Mouse (Mus musculus) hindbrain, embryonic 14.5 days (tissue): ENCODE measurements around the gene AL607142.1. TPM values are rescaled to one million over a fixed set of nuclear protein-coding genes. Genes with fewer than 3 reads are reported as not detected.

Experiments
- ATAC-seq: fragments of 200-750 bp; cut with Nextera tagmentation; 2 replicates; pipeline ENCODE4 v1.8.0; 2017; ENCODE audit warnings: moderate number of reproducible peaks, mild to moderate bottlenecking, moderate TSS enrichment, moderate library complexity; ENCODE audit not compliant: low FRiP score
- DNase-seq: peaks from one replicate; pipeline ENCODE4 v3.0.0-alpha.2; 2015; ENCODE audit warnings: low spot score
- H3K27ac ChIP-seq: fragments of 300-500 bp; sonication (generic); 2 replicates; pipeline ENCODE4 v1.5.1; 2014; ENCODE audit warnings: mild to moderate bottlenecking, moderate library complexity
- H3K27me3 ChIP-seq: fragments of 300-500 bp; sonication (generic); 2 replicates; pipeline ENCODE4 v1.6.1; 2014; ENCODE audit warnings: mild to moderate bottlenecking, low read length, mixed read lengths; ENCODE audit not compliant: control insufficient read depth, insufficient read depth
- H3K36me3 ChIP-seq: fragments of 300-500 bp; sonication (generic); replicated peaks from 2 replicates; pipeline ENCODE4 v1.6.1; 2014; ENCODE audit not compliant: control insufficient read depth, insufficient read depth
- H3K4me1 ChIP-seq: fragments of 300-500 bp; sonication (generic); replicated peaks from 2 replicates; pipeline ENCODE4 v1.6.1; 2014; ENCODE audit warnings: antibody characterized with exemption, low read length, mixed read lengths; ENCODE audit not compliant: control insufficient read depth, insufficient read depth
- H3K4me2 ChIP-seq: fragments of 300-500 bp; sonication (generic); replicated peaks from 2 replicates; pipeline ENCODE4 v1.6.1; 2014; ENCODE audit warnings: mild to moderate bottlenecking, moderate library complexity
- H3K4me3 ChIP-seq: fragments of 300-500 bp; sonication (generic); replicated peaks from 2 replicates; pipeline ENCODE4 v1.5.1; 2014; ENCODE audit warnings: mild to moderate bottlenecking, low read length
- H3K9ac ChIP-seq: fragments of 300-500 bp; sonication (generic); 2 replicates; pipeline ENCODE4 v1.6.1; 2014
- H3K9me3 ChIP-seq: fragments of 300-500 bp; sonication (generic); 2 replicates; pipeline ENCODE4 v1.6.1; 2016; ENCODE audit warnings: low read length; ENCODE audit not compliant: control insufficient read depth
- WGBS: fragments of 180-500 bp; shearing (Covaris S2); extraction: QIAGEN DNeasy Blood & Tissue Kit; methylation state at CpG from one replicate; pipeline ENCODE4 v1.1.7; 2014; 5-methylcytosine and 5-hydroxymethylcytosine counted together
- polyA plus RNA-seq: library from polyadenylated mRNA; unstranded; fragments of >200 nt; fragmentation: Nextera tagmentation; extraction: Ambion mirVana; gene quantifications from 2 replicates; pipeline ENCODE4 v1.2.1, GENCODE M21; 2014

AL607142.1 gene
- polyA plus RNA-seq, 1 experiment from 2014 or later = not detected

DNA sequence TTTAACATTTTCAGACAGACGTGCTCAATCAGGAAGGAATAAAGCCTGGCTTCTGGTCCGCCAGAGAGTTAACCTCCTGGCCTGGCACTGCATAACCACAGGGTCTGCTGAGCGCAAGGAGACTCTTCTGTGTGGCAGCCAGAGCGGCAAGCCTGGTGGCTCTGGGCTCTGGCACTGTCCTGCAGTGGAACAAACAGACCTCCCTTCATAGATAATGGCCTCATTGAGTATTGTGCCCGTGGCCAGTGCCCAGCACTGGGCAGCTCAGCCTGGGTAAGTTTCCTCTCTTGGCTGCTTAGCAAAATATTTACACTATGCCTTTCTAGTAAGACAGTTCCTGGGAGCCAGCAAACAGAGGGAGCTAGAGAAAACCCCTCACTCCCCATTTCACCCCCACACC is 9.3 kb downstream of the AL607142.1 start:
- DNase-seq (peak; percentile 34), ATAC-seq (peak; percentile 82; the same call in 1 of the 2 replicates)
- Histone ChIP-seq H3K27me3 (no peaks in the 10 kb centered on the region), H3K4me1 (no peaks in the 10 kb centered on the region), H3K36me3 (no peaks in the 10 kb centered on the region), H3K9ac (no peak overlapping the region), H3K4me3 (no peak overlapping the region), H3K9me3 (no peaks in the 10 kb centered on the region), H3K27ac (peak overlapping the region; percentile 38; the same call in 1 of the 2 replicates), H3K4me2 (no peak overlapping the region)
- WGBS = 57% methylated on average over 5 of the region's 5 CpGs

- 93% methylated on average over 8 of the region's 8 CpGs for WGBS
- H3K9me3 ChIP-seq = no peaks in the 10 kb centered on the region
- H3K27me3 ChIP-seq = no peaks in the 10 kb centered on the region
- H3K4me3 ChIP-seq = no peak overlapping the region
- DNase-seq (no peak), ATAC-seq (no peak)
- H3K4me2 ChIP-seq = no peak overlapping the region
- H3K27ac ChIP-seq = no peak overlapping the region
- H3K9ac ChIP-seq = no peak overlapping the region
- H3K36me3 ChIP-seq = no peaks in the 10 kb centered on the region
- H3K4me1 ChIP-seq = no peaks in the 10 kb centered on the region
Observed at GRCm38 (mm10) chr4:120077322-120077721, 12.5 kb downstream of the AL607142.1 start.

- DNase-seq = no peak
- Histone ChIP-seq H3K36me3 (no peaks in the 10 kb centered on the region), H3K4me2 (no peak overlapping the region), H3K9me3 (no peaks in the 10 kb centered on the region), H3K27me3 (no peaks in the 10 kb centered on the region), H3K9ac (no peak overlapping the region), H3K4me1 (no peaks in the 10 kb centered on the region), H3K27ac (no peak overlapping the region), H3K4me3 (no peak overlapping the region)
- 90% methylated on average over 5 of the region's 5 CpGs for WGBS
- no peak for ATAC-seq
Observed at GRCm38 (mm10) chr4:120082527-120082926, 17.7 kb downstream of the AL607142.1 start.

DNA sequence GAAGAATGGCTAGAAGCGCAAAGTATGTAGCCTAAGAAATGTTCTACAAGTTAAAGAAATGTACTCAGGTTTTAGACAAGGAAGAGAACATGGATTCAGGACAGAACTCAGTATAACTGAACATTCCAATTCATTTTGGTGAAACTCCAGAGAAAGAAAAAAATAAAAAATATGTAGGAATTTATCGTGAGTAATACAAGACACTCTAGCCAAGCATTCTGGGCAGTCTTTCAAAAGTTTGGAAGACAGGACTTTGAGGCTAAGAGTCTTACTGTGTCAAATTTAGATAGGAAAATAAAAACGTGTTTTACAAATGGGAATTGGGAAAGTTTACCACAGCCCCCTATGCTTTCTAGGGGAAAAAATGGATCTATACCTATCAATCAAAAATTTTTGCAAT is 18.9 kb downstream of the AL607142.1 start:
- Histone ChIP-seq H3K9me3 (no peaks in the 10 kb centered on the region), H3K27me3 (no peaks in the 10 kb centered on the region), H3K27ac (no peak overlapping the region), H3K4me3 (no peak overlapping the region), H3K4me1 (no peaks in the 10 kb centered on the region), H3K9ac (no peak overlapping the region), H3K36me3 (no peaks in the 10 kb centered on the region), H3K4me2 (no peak overlapping the region)
- WGBS = 83% methylated on average over 3 of the region's 3 CpGs
- DNase-seq (no peak), ATAC-seq (no peak)

DNA sequence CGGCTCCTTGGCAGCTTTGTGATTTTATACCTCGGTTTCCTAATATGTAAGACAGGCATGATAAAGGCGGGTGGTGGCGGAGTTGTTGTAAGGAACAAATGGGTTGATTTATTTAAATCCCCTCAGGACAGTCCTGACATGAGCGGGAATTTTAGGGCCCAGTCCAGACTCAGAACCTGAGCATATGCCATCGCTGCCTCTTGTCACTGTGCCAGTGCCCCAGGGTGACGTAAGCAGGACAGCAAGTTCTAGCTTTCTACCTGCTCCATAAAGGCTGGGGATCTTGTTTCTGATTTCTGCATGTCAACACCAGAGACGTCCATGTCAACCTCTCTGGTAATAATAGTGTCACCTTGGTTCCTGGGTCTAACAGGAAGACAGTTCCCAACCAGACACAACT is 24.7 kb downstream of the AL607142.1 start:
- H3K9ac ChIP-seq = no peak overlapping the region
- no peak overlapping the region for H3K27ac ChIP-seq
- H3K27me3 ChIP-seq = no peaks in the 10 kb centered on the region
- no peaks in the 10 kb centered on the region for H3K9me3 ChIP-seq
- no peak for DNase-seq
- H3K36me3 ChIP-seq = no peaks in the 10 kb centered on the region
- H3K4me1 ChIP-seq = no peaks in the 10 kb centered on the region
- no peak for ATAC-seq
- WGBS = 82% methylated on average over 8 of the region's 8 CpGs
- H3K4me3 ChIP-seq = no peak overlapping the region
- no peak overlapping the region for H3K4me2 ChIP-seq

DNA sequence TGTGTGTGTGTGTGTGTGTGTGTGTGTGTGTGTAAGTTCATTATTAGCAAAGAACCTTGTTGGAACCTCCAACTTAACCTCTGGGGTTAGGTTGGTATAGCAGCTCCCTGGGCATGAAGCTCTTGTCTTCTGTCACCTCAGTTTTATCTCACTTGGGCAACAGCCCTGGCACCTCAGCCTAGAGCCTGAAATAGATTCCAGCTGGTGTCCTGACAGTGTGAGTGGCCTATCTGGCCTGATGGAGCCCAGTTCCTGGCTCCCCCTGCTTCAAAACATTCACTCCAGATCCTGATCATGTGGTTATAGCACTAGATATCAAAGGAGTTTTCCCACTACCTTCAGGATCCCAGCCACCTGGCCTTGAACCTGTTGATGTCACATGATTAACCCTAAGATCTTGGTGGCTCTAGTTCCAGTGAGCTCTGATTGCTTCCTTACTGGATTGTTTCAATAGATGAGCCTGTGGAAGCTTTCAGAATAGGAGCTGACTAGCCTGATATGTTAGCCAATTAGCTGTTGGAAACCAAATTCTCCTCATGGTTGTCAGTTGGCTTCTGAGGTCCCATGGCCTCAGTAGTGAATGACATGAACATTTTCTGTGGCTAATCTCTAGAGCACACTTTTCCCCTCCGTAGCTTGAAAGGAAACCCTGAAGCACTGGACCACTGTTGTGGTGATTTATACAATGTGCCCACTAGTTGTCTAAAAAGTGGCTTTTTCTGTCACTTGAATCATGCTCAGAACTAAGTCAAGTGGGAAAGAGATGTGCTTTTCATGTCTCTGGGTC is 27.4 kb downstream of the AL607142.1 start:
- Histone ChIP-seq H3K4me3 (no peak overlapping the region), H3K27me3 (no peaks in the 10 kb centered on the region), H3K27ac (no peak overlapping the region), H3K9me3 (no peaks in the 10 kb centered on the region), H3K9ac (no peak overlapping the region), H3K4me2 (no peak overlapping the region), H3K4me1 (no peaks in the 10 kb centered on the region), H3K36me3 (no peaks in the 10 kb centered on the region)
- WGBS = 97% methylated on average over 1 of the region's 1 CpGs
- ATAC-seq (no peak), DNase-seq (no peak)

DNA sequence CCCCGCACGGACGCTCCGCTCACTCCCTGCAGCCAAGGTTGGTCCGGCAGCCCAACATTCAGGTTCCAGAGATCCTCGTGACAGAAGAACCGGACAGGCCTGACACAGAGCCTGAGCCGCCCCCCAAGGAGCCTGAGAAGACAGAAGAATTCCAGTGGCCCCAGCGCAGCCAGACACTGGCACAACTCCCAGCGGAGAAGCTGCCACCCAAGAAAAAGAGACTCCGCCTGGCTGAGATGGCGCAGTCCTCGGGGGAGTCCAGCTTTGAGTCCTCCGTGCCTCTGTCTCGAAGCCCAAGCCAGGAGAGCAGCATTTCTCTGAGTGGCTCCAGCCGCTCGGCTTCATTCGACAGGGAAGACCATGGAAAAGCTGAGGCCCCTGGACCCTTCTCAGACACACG is 32.1 kb downstream of the AL607142.1 start:
- 89% methylated on average over 19 of the region's 19 CpGs for WGBS
- Histone ChIP-seq H3K4me3 (no peak overlapping the region), H3K9ac (no peak overlapping the region), H3K9me3 (peaks cover 21% of the 10 kb centered on the region), H3K36me3 (no peaks in the 10 kb centered on the region), H3K4me2 (no peak overlapping the region), H3K4me1 (no peaks in the 10 kb centered on the region), H3K27ac (no peak overlapping the region), H3K27me3 (no peaks in the 10 kb centered on the region)
- no peak for DNase-seq
- ATAC-seq = no peak

DNA sequence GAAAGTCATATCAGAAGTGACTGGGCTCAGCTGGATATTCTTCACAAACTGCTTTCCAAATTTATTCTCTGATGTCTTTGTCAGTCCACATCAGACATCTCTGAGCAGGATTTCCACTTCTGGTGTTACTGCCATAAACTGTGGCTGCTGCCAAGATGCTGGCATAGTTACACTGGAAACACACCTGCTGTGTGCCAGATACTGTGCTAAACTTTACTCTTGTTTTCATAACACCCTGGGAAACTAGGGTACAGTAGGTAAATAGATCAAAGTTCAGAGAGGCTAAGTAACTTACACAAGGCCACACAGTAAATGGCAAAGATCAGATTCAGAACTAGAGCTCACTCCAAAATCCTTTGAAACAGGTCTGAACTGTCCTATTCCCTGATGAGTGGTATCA is 36.4 kb downstream of the AL607142.1 start:
- Histone ChIP-seq H3K36me3 (no peaks in the 10 kb centered on the region), H3K4me1 (no peaks in the 10 kb centered on the region), H3K27ac (no peak overlapping the region), H3K9me3 (peaks cover 21% of the 10 kb centered on the region), H3K4me3 (no peak overlapping the region), H3K9ac (no peak overlapping the region), H3K27me3 (no peaks in the 10 kb centered on the region), H3K4me2 (no peak overlapping the region)
- ATAC-seq (no peak), DNase-seq (no peak)

GRCm38 (mm10) chr4:120104599-120104998 is 39.8 kb downstream of the AL607142.1 start:
- DNase-seq = peak; percentile 72
- Histone ChIP-seq H3K4me1 (no peaks in the 10 kb centered on the region), H3K4me3 (no peak overlapping the region), H3K36me3 (no peaks in the 10 kb centered on the region), H3K9me3 (peaks cover 5% of the 10 kb centered on the region), H3K9ac (no peak overlapping the region), H3K27me3 (no peaks in the 10 kb centered on the region), H3K27ac (no peak overlapping the region), H3K4me2 (no peak overlapping the region)
- no peak for ATAC-seq
- WGBS = 54% methylated on average over 5 of the region's 5 CpGs

GRCm38 (mm10) chr4:120106362-120106761 is 41.6 kb downstream of the AL607142.1 start:
- Histone ChIP-seq H3K9ac (no peak overlapping the region), H3K9me3 (no peaks in the 10 kb centered on the region), H3K4me3 (no peak overlapping the region), H3K36me3 (no peaks in the 10 kb centered on the region), H3K4me1 (no peaks in the 10 kb centered on the region), H3K4me2 (no peak overlapping the region), H3K27ac (no peak overlapping the region), H3K27me3 (no peaks in the 10 kb centered on the region)
- WGBS = 91% methylated on average over 3 of the region's 3 CpGs
- DNase-seq = no peak
- ATAC-seq = no peak
